Mouse (Mus musculus) stomach, embryonic 14.5 days (tissue): ENCODE measurements at regions not wholly inside any gene's neighbourhood (a gene's known extent, or its start where the extent isn't known, plus 50 kb on each side); places are given as distances from the start of the nearest gene placed in this dataset.

Experiments
- ATAC-seq: fragments of 200-750 bp; cut with Nextera tagmentation; 2 replicates; pipeline ENCODE4 v1.8.0; 2017; ENCODE audit warnings: low read depth, moderate TSS enrichment; ENCODE audit not compliant: insufficient number of reproducible peaks, insufficient read depth, low FRiP score
- H3K27ac ChIP-seq: fragments of 300-500 bp; sonication (generic); 2 replicates; pipeline ENCODE4 v1.5.1; 2014; ENCODE audit warnings: mild to moderate bottlenecking, low read length, moderate library complexity, mixed read lengths
- H3K27me3 ChIP-seq: fragments of 300-500 bp; sonication (generic); 2 replicates; pipeline ENCODE4 v1.6.1; 2014; ENCODE audit warnings: low read length, control low read depth, mixed read lengths; ENCODE audit not compliant: control insufficient read depth, insufficient read depth
- H3K36me3 ChIP-seq: fragments of 300-500 bp; sonication (generic); 2 replicates; pipeline ENCODE4 v1.6.1; 2014; ENCODE audit warnings: mild to moderate bottlenecking, control low read depth, low read length, moderate library complexity, mixed read lengths; ENCODE audit not compliant: control insufficient read depth, insufficient read depth
- H3K4me1 ChIP-seq: fragments of 300-500 bp; sonication (generic); 2 replicates; pipeline ENCODE4 v1.6.1; 2014; ENCODE audit warnings: low read length, control low read depth, mixed read lengths; ENCODE audit not compliant: control insufficient read depth, insufficient read depth
- H3K4me2 ChIP-seq: fragments of 300-500 bp; sonication (generic); replicated peaks from 2 replicates; pipeline ENCODE4 v1.6.1; 2014; ENCODE audit warnings: low read depth, low read length, control low read depth
- H3K4me3 ChIP-seq: fragments of 300-500 bp; sonication (generic); 2 replicates; pipeline ENCODE4 v1.5.1; 2014; ENCODE audit warnings: low read depth, low read length, control low read depth
- H3K9ac ChIP-seq: fragments of 300-500 bp; sonication (generic); replicated peaks from 2 replicates; pipeline ENCODE4 v1.6.1; 2014; ENCODE audit warnings: low read depth, mild to moderate bottlenecking, control low read depth, low read length, moderate library complexity, mixed read lengths
- H3K9me3 ChIP-seq: fragments of 300-500 bp; sonication (generic); 2 replicates; pipeline ENCODE4 v1.6.1; 2016; ENCODE audit warnings: low read depth, low read length, control low read depth; ENCODE audit not compliant: control insufficient read depth
- WGBS: fragments of 180-500 bp; shearing (Covaris S2); extraction: QIAGEN DNeasy Blood & Tissue Kit; methylation state at CpG from one replicate; pipeline ENCODE4 v1.1.7; 2014; 5-methylcytosine and 5-hydroxymethylcytosine counted together

GRCm38 (mm10) chrY:263314-263713 is 533.9 kb downstream of the Zfy1 start:
- no peaks in the 10 kb centered on the region for H3K36me3 ChIP-seq
- 0 out of 2 replicates have a peak, but pooled peaks have one; percentile 28 for ATAC-seq
- H3K9ac ChIP-seq = no peak overlapping the region
- H3K4me2 ChIP-seq = no peak overlapping the region
- H3K4me3 ChIP-seq = no peak overlapping the region
- H3K27me3 ChIP-seq = no peaks in the 10 kb centered on the region
- H3K4me1 ChIP-seq = no peaks in the 10 kb centered on the region
- WGBS = 92% methylated on average over 2 of the region's 5 CpGs
- no peak overlapping the region for H3K27ac ChIP-seq
- peaks cover 3% of the 10 kb centered on the region; the same call in 1 of the 2 replicates for H3K9me3 ChIP-seq
